18 mouse cellular contexts compared by ENCODE assay signal in the genomic region with DNA sequence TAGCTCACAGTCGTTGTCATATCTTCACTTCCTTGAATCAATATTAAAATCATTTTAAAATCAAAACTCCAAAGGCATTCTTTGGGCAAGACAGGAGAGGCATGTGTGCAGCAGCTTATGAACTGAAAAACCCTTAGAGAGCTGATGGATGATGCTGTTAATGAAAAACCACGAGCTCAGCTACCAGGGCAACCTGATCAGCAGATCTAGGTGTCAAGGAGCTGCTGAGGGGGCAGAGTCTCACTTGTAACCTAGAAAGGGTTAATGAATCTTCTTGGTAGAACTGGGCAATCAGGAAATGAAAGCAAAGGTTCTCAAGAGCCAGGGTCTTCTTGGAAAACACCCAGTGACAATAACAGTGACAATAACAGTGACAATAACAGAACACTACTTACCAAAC. TPM values are rescaled to one million over a fixed set of nuclear protein-coding genes. Genes with fewer than 3 reads are reported as not detected.
"Had no signal": no experiment of that assay in that cellular context is flagged by ENCODE, and none has a peak within 500 bp of the region (broad histone marks: within the 10 kb centered on the region; RNA-seq: fewer than 3 reads in every experiment).

No protein-coding gene starts in this region.

- DNase-seq: layer of hippocampus, adult 9-11 months; layer of hippocampus, postnatal 36 days; lung, adult 18-20 months; lung, postnatal 36 days; right cerebral cortex, postnatal 25 days; thymus, postnatal 36 days had no signal

- H3K9ac ChIP-seq: limb, embryonic 13.5 days; liver, embryonic 14.5 days; midbrain, embryonic 13.5 days had no signal

- H3K27me3 ChIP-seq: limb, embryonic 13.5 days; midbrain, embryonic 13.5 days had no signal

- H3K4me1 ChIP-seq: limb, embryonic 13.5 days; midbrain, embryonic 13.5 days had no signal

- H3K4me3 ChIP-seq: limb, embryonic 13.5 days; midbrain, embryonic 13.5 days had no signal

- H3K36me3 ChIP-seq: limb, embryonic 13.5 days; midbrain, embryonic 13.5 days had no signal

- ATAC-seq: hindbrain, embryonic 16.5 days; inflammation-experienced regulatory T-cells, adult 6 months; intestine, postnatal 0 days; midbrain, embryonic 13.5 days had no signal

- H3K9me3 ChIP-seq: limb, embryonic 13.5 days; midbrain, embryonic 13.5 days had no signal

- H3K27ac ChIP-seq: limb, embryonic 13.5 days; liver, embryonic 14.5 days; midbrain, embryonic 13.5 days had no signal

- H3K4me2 ChIP-seq: limb, embryonic 13.5 days; midbrain, embryonic 13.5 days had no signal

RNA-seq across cellular contexts. Expression of gene Acsm1, which starts 10.3 kb away (rescaled TPM):
- polyA plus RNA-seq: hindbrain, embryonic 16.5 days; inflammation-experienced regulatory T-cells, adult 6 months; intestine, postnatal 0 days; limb, embryonic 13.5 days; midbrain, embryonic 13.5 days; midbrain, postnatal 0 days; neural tube, embryonic 14.5 days; small intestine, adult 2 months; thymus, postnatal 0 days had no signal

RNA-seq across cellular contexts. Expression of gene Acsm2, which starts 42.4 kb away (rescaled TPM):
- polyA plus RNA-seq: hindbrain, embryonic 16.5 days; inflammation-experienced regulatory T-cells, adult 6 months; intestine, postnatal 0 days; limb, embryonic 13.5 days; liver, embryonic 14.5 days; lung, embryonic 16.5 days; midbrain, embryonic 13.5 days; midbrain, postnatal 0 days; neural tube, embryonic 14.5 days; small intestine, adult 2 months; stomach, embryonic 16.5 days; thymus, postnatal 0 days had no signal
